ENCODE assay signal across 15 mouse cellular contexts in the genomic region with DNA sequence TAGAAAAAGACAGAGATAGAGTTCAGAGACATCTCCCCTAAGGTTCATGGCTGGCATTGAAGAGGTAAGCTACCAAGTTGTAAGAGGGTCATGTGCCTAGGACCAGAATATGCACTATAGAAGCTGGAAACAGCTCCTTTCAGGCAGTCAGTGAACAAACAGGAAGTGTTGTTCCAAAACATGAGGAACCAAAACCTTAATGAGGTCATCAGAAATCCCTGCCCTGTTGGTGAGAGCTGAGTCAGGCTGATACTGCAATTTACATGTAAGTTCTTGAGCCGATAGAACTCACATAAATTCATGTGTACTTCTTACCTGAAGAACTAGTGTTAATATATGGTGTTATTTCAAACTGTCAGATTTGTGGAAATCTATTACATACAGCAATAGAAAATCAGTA.
"Had no signal": no experiment of that assay in that cellular context is flagged by ENCODE, and none has a peak within 500 bp of the region (broad histone marks: within the 10 kb centered on the region; RNA-seq: fewer than 3 reads in every experiment).

No protein-coding gene starts in this region.

- DNase-seq: lung, adult 2 months; lung, postnatal 14 days; lung, postnatal 36 days; right cerebral cortex, postnatal 14 days; thymus, adult 2 months; thymus, postnatal 36 days had no signal

- H3K27me3 ChIP-seq: lung, embryonic 15.5 days; megakaryocyte, embryonic 14.5 days; midbrain, embryonic 13.5 days; midbrain, embryonic 15.5 days; neural tube, embryonic 12.5 days; stomach, embryonic 15.5 days had no signal

- H3K36me3 ChIP-seq: lung, embryonic 15.5 days; midbrain, embryonic 13.5 days; midbrain, embryonic 15.5 days; neural tube, embryonic 12.5 days; stomach, embryonic 15.5 days had no signal

- H3K27ac ChIP-seq: lung, embryonic 15.5 days; macrophage; midbrain, embryonic 13.5 days; midbrain, embryonic 15.5 days; neural tube, embryonic 12.5 days; stomach, embryonic 15.5 days; stomach, postnatal 0 days had no signal

- H3K4me2 ChIP-seq: lung, embryonic 15.5 days; midbrain, embryonic 13.5 days; midbrain, embryonic 15.5 days; neural tube, embryonic 12.5 days; stomach, embryonic 15.5 days had no signal

- ATAC-seq: lung, postnatal 0 days; midbrain, embryonic 13.5 days; midbrain, embryonic 15.5 days had no signal

- H3K4me3 ChIP-seq: lung, embryonic 15.5 days; megakaryocyte, embryonic 14.5 days; midbrain, embryonic 13.5 days; midbrain, embryonic 15.5 days; neural tube, embryonic 12.5 days; stomach, embryonic 15.5 days had no signal

- H3K9me3 ChIP-seq: lung, embryonic 15.5 days; megakaryocyte, embryonic 14.5 days; midbrain, embryonic 13.5 days; midbrain, embryonic 15.5 days; neural tube, embryonic 12.5 days; stomach, embryonic 15.5 days had no signal

- H3K9ac ChIP-seq: lung, embryonic 15.5 days; midbrain, embryonic 13.5 days; midbrain, embryonic 15.5 days; neural tube, embryonic 12.5 days; stomach, embryonic 15.5 days had no signal

- H3K4me1 ChIP-seq: lung, embryonic 15.5 days; megakaryocyte, embryonic 14.5 days; midbrain, embryonic 13.5 days; midbrain, embryonic 15.5 days; neural tube, embryonic 12.5 days; stomach, embryonic 15.5 days had no signal
